Mouse (Mus musculus) forebrain, postnatal 0 days (tissue): Measurements from ENCODE around the gene A4galt. TPM values are rescaled to one million over a fixed set of nuclear protein-coding genes. Genes with fewer than 3 reads are reported as not detected.

Experiments used
- ATAC-seq: fragments of 200-750 bp; cut with Nextera tagmentation; 2 replicates; pipeline ENCODE4 v1.8.0; 2017; ENCODE audit warnings: mild to moderate bottlenecking, moderate library complexity
- DNase-seq: peaks from one replicate; pipeline ENCODE4 v3.0.0-alpha.2; 2015
- H3K27ac ChIP-seq: fragments of 300-500 bp; sonication (generic); 2 replicates; pipeline ENCODE4 v1.5.1; 2014; ENCODE audit warnings: low read depth, mild to moderate bottlenecking, antibody characterized with exemption, low read length, moderate library complexity, mixed read lengths
- H3K27me3 ChIP-seq: fragments of 300-500 bp; sonication (generic); 2 replicates; pipeline ENCODE4 v1.6.1; 2014; ENCODE audit warnings: mild to moderate bottlenecking, low read length, mixed read lengths; ENCODE audit not compliant: insufficient read depth
- H3K36me3 ChIP-seq: fragments of 300-500 bp; sonication (generic); 2 replicates; pipeline ENCODE4 v1.6.1; 2014; ENCODE audit warnings: mild to moderate bottlenecking, moderate library complexity; ENCODE audit not compliant: insufficient read depth
- H3K4me1 ChIP-seq: fragments of 300-500 bp; sonication (generic); 2 replicates; pipeline ENCODE4 v1.6.1; 2014; ENCODE audit warnings: antibody characterized with exemption; ENCODE audit not compliant: insufficient read depth
- H3K4me2 ChIP-seq: fragments of 300-500 bp; sonication (generic); 2 replicates; pipeline ENCODE4 v1.6.1; 2014; ENCODE audit warnings: low read depth, mild to moderate bottlenecking, moderate library complexity
- H3K4me3 ChIP-seq: fragments of 300-500 bp; sonication (generic); 2 replicates; pipeline ENCODE4 v1.5.1; 2014; ENCODE audit warnings: low read depth, low read length, mixed read lengths
- H3K9ac ChIP-seq: fragments of 300-500 bp; sonication (generic); 2 replicates; pipeline ENCODE4 v1.6.1; 2014; ENCODE audit warnings: mild to moderate bottlenecking
- H3K9me3 ChIP-seq: fragments of 300-500 bp; sonication (generic); 2 replicates; pipeline ENCODE4 v1.6.1; 2016; ENCODE audit warnings: low read length
- CTCF ChIP-seq: sonication (generic); IDR thresholded peaks from 2 replicates; pipeline ENCODE4 v1.5.1; 2016; ENCODE audit warnings: antibody characterized with exemption, control low read depth, low read depth
- WGBS: fragments of 180-500 bp; shearing (Covaris S2); extraction: QIAGEN DNeasy Blood & Tissue Kit; methylation state at CpG from one replicate; pipeline ENCODE4 v1.1.7; 2014; 5-methylcytosine and 5-hydroxymethylcytosine counted together
- polyA plus RNA-seq: library from polyadenylated mRNA; unstranded; fragments of >200 nt; fragmentation: Nextera tagmentation; extraction: Ambion mirVana; gene quantifications from 2 replicates; pipeline ENCODE4 v1.2.1, GENCODE M21; 2015
- total RNA-seq: library from RNA; depleted of rRNA; stranded (reverse); fragments of >200 nt; gene quantifications from 2 replicates; pipeline ENCODE4 v1.2.3, GENCODE M21; 2014

The A4galt gene
- total and polyA plus RNA-seq, 2 experiments from 2014 or later, result 4.9 to 11.6 TPM

DNA sequence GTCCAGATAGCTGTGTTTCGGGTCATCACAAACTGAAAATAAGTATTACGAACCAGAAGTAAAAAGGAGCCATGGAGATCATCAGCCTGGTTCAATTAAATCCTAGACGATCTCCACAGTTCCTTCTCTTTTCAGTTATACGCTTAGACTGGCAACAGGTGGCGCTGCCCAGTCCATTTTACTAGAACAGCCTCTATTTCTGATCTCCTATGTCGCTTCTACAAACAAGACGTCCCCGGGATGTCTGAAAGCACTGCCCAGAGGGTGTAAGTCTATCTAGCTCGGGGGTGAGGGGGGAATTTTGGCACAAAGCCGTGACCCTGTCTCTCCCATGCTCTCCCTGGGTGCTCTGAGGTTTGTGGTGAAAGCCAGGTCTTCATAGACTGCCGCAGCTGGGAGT, 41.3 kb downstream of the A4galt start:
- H3K4me3 ChIP-seq, result peak overlapping the region; percentile 11; the same call in 1 of the 2 replicates

DNA sequence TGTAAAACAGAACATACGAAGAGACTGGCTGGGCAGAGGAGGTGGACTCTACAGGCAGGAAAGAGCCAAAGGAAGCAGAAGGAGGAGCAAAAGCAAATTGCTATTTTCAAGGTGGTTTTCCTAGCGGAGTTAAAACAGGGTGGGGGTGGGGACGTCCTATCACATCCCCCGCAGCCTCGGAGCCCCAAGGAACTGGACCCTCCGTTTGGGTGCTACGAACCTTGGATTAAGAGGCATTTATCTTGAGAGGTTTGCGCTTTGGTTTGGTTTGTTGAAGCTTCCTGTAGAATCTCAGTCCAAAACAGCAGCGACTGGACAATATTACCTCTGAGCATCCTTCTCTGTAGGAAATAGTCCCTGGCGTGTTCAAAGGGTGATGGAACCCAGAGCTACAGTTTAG, 41.9 kb downstream of the A4galt start:
- ATAC-seq (no peak), DNase-seq (no peak)
- Histone ChIP-seq H3K4me2 (peak overlapping the region; percentile 46), H3K36me3 (no peaks in the 10 kb centered on the region), H3K27me3 (no peaks in the 10 kb centered on the region), H3K9ac (0 out of 2 replicates have a peak overlapping the region, but pooled peaks have one; percentile 7), H3K9me3 (no peaks in the 10 kb centered on the region), H3K4me1 (peaks cover 3% of the 10 kb centered on the region; the same call in 1 of the 2 replicates), H3K27ac (no peak overlapping the region), H3K4me3 (peak overlapping the region; percentile 11; the same call in 1 of the 2 replicates)
- no peak for TF ChIP-seq CTCF
- WGBS, result 15% methylated on average over 10 of the region's 10 CpGs

More for the DNA sequence above, 41.3 kb downstream of the A4galt start:
- 0 out of 2 replicates have a peak overlapping the region, but pooled peaks have one; percentile 7 for H3K9ac ChIP-seq
- ATAC-seq (no peak), DNase-seq (peak; percentile 75)
- H3K27me3 ChIP-seq, result no peaks in the 10 kb centered on the region
- H3K4me1 ChIP-seq, result peaks cover 3% of the 10 kb centered on the region; the same call in 1 of the 2 replicates
- H3K4me2 ChIP-seq, result peak overlapping the region; percentile 46
- H3K9me3 ChIP-seq, result no peaks in the 10 kb centered on the region
- WGBS, result 18% methylated on average over 11 of the region's 11 CpGs
- no peak overlapping the region for H3K27ac ChIP-seq
- TF ChIP-seq CTCF, result peak; percentile 74
- no peaks in the 10 kb centered on the region for H3K36me3 ChIP-seq

DNA sequence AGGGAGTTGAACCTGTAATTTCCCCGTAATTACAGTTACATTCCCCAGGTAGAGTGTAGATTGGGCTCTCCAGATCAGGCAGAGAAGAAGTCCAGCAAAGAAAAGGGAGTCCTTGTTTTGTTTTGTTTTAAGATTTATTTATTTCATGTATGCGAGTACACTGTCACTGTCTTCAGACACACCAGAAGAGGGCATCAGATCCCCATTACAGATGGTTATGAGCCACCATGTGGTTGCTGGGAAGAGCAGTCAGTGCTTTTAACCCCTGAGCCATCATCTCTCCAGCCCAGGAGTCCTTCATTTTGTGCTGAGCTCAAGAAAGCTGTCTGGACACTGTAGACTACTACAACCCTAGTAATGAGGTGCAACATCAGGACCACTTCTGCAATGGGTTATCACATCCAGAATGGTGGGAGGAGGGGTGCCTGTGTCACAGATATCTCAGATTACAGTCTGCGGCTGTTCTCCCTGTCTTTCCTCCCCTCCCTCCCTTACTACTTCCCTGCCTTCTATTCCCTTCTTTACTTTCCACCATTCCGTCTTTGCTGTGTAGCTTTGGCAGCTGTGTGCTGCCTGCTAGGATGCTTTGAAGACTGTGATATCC, 42.4 kb downstream of the A4galt start:
- Histone ChIP-seq H3K9ac (no peak overlapping the region), H3K4me3 (0 out of 2 replicates have a peak overlapping the region, but pooled peaks have one; percentile 11), H3K27me3 (no peaks in the 10 kb centered on the region), H3K4me2 (peak overlapping the region; percentile 46), H3K4me1 (peaks cover 3% of the 10 kb centered on the region; the same call in 1 of the 2 replicates), H3K27ac (no peak overlapping the region), H3K9me3 (no peaks in the 10 kb centered on the region), H3K36me3 (no peaks in the 10 kb centered on the region)
- peak; percentile 30; the same call in 1 of the 2 replicates for TF ChIP-seq CTCF
- DNase-seq, result no peak
- peak; percentile 32; the same call in 1 of the 2 replicates for ATAC-seq
- WGBS, result 46% methylated on average over 4 of the region's 4 CpGs

DNA sequence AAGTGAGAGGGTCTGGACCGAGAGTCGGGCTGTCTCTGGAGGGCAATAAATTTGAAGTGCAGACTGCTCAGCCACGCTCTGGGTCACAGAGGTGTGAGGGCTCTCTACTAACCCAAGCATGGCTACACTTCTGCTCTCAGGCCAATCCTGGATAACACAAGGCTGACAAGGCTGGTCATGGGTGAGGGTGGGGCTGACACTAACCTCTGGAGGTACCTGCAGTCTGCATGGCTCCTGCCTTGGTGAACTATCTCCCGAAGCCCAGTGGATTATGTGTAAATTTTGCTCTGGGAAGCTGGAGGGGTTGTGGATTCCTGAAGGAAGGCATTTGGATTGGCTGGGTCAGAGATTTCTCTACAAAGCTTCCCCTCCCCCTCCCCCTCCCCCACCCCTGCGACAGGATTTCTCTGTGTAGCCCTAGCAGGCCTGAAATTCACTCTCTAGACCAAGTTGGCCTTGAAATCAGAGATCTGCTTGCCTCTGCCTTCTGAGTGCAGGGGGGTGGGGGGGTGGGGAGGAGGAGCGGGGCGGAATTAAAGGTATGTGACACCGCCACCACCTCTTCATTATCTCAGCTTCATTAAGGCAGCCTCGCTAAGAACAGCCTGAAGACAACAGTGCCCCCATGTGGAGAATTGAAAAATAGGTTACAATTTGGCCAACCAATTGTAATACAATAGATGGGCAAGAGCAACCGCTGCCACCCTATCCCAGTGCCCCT, 46.7 kb downstream of the A4galt start:
- no peak overlapping the region for H3K4me2 ChIP-seq
- peak; percentile 34 for ATAC-seq
- H3K9ac ChIP-seq, result no peak overlapping the region
- no peaks in the 10 kb centered on the region for H3K27me3 ChIP-seq
- H3K4me3 ChIP-seq, result no peak overlapping the region
- no peaks in the 10 kb centered on the region for H3K36me3 ChIP-seq
- H3K4me1 ChIP-seq, result peaks cover 2% of the 10 kb centered on the region; the same call in 1 of the 2 replicates
- H3K27ac ChIP-seq, result no peak overlapping the region
- peak; percentile 65 for DNase-seq
- peak; percentile 68 for TF ChIP-seq CTCF
- H3K9me3 ChIP-seq, result no peaks in the 10 kb centered on the region
- WGBS, result 40% methylated on average over 10 of the region's 10 CpGs

DNA sequence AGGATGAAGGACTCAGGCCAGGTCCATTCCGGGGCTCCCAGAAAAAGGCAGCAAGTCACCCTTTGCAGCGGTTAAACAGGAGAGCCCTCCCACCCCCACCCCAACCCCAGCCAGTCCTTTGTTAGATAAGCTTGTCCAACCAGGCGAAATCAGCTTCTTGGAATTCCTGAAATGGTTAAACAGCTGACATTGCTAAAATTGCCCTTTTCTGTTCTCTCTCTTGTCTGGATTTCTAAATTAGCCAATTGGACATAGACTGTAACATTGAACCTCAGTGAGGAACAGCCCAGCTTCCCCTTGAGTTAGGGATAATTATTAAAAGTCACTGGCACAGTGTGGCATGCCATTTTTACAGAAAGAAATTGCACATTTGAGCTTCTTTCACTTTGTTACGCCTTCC, 49.2 kb downstream of the A4galt start:
- H3K36me3 ChIP-seq, result no peaks in the 10 kb centered on the region
- TF ChIP-seq CTCF, result no peak
- ATAC-seq (no peak), DNase-seq (no peak)
- H3K9me3 ChIP-seq, result no peaks in the 10 kb centered on the region
- no peak overlapping the region for H3K27ac ChIP-seq
- WGBS, result 42% methylated on average over 4 of the region's 4 CpGs
- no peak overlapping the region for H3K4me3 ChIP-seq
- no peak overlapping the region for H3K9ac ChIP-seq
- no peaks in the 10 kb centered on the region for H3K4me1 ChIP-seq
- H3K4me2 ChIP-seq, result no peak overlapping the region
- H3K27me3 ChIP-seq, result no peaks in the 10 kb centered on the region

DNA sequence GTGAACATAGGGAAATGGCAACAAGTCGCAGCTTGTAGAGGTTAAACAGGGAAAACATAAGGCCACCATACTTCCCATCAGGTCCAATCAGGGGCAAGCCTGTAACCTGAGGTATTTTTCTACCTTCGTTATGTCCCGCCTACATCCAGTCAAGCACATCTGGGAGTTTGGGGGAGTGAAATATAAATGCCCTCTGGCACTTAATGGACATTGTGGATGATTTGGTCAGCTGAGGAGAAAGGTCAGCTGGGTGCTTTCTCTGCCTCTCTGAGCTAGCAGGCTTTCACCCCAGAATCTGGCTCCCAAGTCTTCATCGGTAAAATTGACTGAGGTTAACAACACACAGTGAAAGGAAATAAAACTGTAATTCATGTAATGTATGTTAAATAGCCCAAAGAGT, 58.2 kb downstream of the A4galt start:
- Histone ChIP-seq H3K9me3 (no peaks in the 10 kb centered on the region), H3K36me3 (no peaks in the 10 kb centered on the region), H3K4me3 (no peak overlapping the region), H3K4me1 (no peaks in the 10 kb centered on the region), H3K27me3 (no peaks in the 10 kb centered on the region), H3K9ac (no peak overlapping the region), H3K4me2 (no peak overlapping the region), H3K27ac (no peak overlapping the region)
- ATAC-seq (no peak), DNase-seq (no peak)
- 96% methylated on average over 4 of the region's 4 CpGs for WGBS
- TF ChIP-seq CTCF, result no peak

DNA sequence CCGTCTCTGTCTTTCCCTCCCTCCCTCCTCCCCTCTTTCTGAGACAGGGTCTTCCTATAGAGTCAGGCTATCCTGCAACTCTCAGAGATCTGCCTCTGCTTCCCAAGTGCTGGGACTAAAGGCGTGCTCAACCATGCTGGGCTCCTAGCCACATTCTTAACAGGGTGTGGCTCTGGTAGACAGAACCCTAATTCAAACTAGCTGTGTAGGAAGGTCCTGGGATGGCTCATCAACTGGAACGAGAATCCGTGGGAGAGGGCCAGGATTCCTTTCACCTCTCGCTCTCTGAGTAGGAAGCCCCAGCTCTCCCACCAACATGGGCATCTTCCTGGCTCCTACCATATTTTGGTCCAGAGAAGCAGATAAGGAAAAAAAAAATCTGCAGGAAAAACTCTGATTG, 69.2 kb downstream of the A4galt start:
- H3K4me2 ChIP-seq, result no peak overlapping the region
- ATAC-seq (no peak), DNase-seq (no peak)
- no peaks in the 10 kb centered on the region for H3K36me3 ChIP-seq
- WGBS, result 75% methylated on average over 5 of the region's 5 CpGs
- H3K27ac ChIP-seq, result no peak overlapping the region
- H3K9me3 ChIP-seq, result no peaks in the 10 kb centered on the region
- H3K4me3 ChIP-seq, result no peak overlapping the region
- no peak overlapping the region for H3K9ac ChIP-seq
- no peaks in the 10 kb centered on the region for H3K4me1 ChIP-seq
- no peak for TF ChIP-seq CTCF
- H3K27me3 ChIP-seq, result no peaks in the 10 kb centered on the region
